Mouse (Mus musculus) liver, embryonic 14.5 days (tissue): ENCODE measurements around the gene Rbm38.

Experiments used
- CTCF ChIP-seq: IDR thresholded peaks from 2 replicates; pipeline ENCODE4 v1.5.1; 2016; ENCODE audit warnings: antibody characterized with exemption, low read depth, control low read depth
- EP300 ChIP-seq: IDR thresholded peaks from 2 replicates; pipeline ENCODE4 v1.6.1; 2016; ENCODE audit warnings: antibody characterized with exemption, low read depth

- TF ChIP-seq CTCF (no peak), EP300 (no peak)
Observed at GRCm38 (mm10) chr2:173041242-173041641, 20.9 kb downstream of the Rbm38 start.
